Mouse (Mus musculus) MEL-GATA-1-ER (cell line): Measurements from ENCODE around the gene Prl3c1.
"Not testable (repeated sequence)": the region's sequence is repeated elsewhere in the genome, so short reads cannot be mapped to it uniquely, and the experiment has no call there.

Experiments
- DNase-seq: peaks from one replicate; pipeline ENCODE4 v3.0.0-alpha.2; 2012; ENCODE audit warnings: low read depth; ENCODE audit errors: extremely low read depth

Prl3c1 gene

DNA sequence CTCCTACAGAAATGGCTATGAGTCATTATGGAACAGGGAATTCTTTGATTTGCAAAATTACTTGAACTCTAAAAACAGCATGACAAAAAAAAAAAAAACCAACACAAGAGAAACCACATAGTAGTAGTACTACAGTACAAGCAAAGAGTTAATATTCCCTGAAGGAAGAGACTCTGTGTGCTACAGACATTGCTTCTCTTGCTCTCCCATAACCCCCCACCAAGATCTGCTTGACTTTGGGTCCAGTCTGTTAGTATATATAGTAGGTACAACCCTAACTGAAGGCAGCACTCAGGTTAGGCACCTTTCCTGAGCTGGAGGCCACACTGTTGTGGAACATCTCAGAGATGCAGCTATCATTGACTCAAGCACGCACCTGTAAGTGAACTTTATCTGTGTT is at the start of gene Prl3c1:
TSS of gene Prl3c1 (plus strand) at position 301 of the 400 bp plus-strand sequence.
- no peak for DNase-seq

DNA sequence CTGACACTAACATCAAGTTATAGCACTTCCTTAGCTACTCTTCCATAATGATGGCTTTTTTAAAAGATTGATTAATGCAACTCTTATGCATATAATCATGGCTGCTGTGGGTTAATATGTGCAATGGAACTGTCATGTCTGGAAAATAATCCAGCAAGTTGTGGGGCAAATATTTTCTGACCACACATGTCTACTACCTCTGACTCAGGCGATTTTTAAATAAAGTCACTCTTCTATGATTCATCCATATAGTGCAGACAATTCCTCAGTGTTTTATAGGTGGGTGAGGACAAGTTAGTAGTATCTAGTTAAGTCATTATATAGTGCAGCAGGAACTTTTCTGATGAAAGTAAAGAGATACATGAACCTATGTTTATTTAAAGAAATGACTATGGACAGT is 48.2 kb upstream of the Prl3c1 start:
- DNase-seq, result no peak

DNA sequence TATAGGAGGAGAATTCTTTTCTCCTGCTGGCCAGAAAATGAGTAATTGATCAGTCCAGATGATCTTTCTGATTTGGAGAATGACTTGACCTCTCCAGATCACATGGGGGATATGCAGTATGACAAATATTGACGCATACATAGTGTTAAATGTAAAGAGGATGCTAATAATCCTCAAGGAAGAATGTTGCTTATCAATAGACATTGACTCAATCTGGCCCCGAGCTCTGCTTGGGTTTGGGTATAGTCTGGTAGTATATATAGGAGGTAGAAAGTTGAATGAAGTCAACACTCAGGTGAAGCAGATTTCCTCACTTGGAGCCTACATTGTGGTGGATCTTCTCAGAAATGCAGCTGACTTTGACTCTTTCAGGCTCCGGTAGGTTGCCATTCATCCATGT is 40.0 kb upstream of the Prl3c1 start, which contains the start of gene Prl3d3:
TSS of gene Prl3d3 (plus strand) at position 301 of the 400 bp plus-strand sequence.
- DNase-seq, result not testable (repeated sequence)

DNA sequence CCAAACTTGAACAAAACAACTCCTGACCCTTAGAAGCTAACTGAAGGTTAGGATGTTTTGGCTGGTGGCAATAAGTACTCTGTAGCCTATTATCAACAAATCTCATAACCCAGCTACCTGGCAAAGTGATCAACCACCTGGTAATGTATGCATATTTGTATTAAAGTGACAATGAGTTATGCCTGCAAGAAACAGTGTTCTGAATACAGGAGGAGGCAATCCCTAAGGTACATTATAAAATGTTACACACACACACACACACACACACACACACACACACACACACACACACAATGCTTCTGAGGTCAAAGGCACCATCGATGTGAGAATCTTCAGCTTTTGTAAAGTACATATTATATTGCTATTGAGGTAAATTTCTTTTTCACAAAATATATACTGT is 45.1 kb downstream of the Prl3c1 start, which contains the start of gene Prl3b1:
TSS of gene Prl3b1 (plus strand) at position 301 of the 400 bp plus-strand sequence.
- DNase-seq, result no peak
